Mouse (Mus musculus) layer of hippocampus, adult 2 months (tissue): Measurements from ENCODE around the gene Chd4. TPM values are rescaled to one million over a fixed set of nuclear protein-coding genes. Genes with fewer than 3 reads are reported as not detected.

Source experiments
- DNase-seq, 2 experiments: peaks; one replicate each; pipeline ENCODE4 v3.0.0; 2022; ENCODE audit warnings: low spot score in 2 of 2
- H3K27ac ChIP-seq: fragments of 200-600 bp; 2 replicates; pipeline ENCODE4 v1.8.1; 2022
- H3K4me3 ChIP-seq: fragments of 200-600 bp; 2 replicates; pipeline ENCODE4 v1.8.1; 2022; ENCODE audit warnings: mild to moderate bottlenecking
- CTCF ChIP-seq: fragments of 200-600 bp; conservative IDR thresholded peaks from 2 replicates; pipeline ENCODE4 v1.8.1; 2022; ENCODE audit warnings: antibody characterized with exemption, mild to moderate bottlenecking, moderate library complexity
- total RNA-seq, 2 experiments: library from RNA; stranded (reverse); gene quantifications; 2 replicates each; pipeline ENCODE4 v1.2.3; 2021

The Chd4 gene
- total RNA-seq, 2 experiments from 2014 or later: 176 to 185 TPM

GRCm38 (mm10) chr6:125081797-125082560, 13.8 kb upstream of the Chd4 start:
- TF ChIP-seq CTCF: peak; percentile 90
- Histone ChIP-seq H3K4me3 (peak overlapping the region; percentile 47), H3K27ac (peak overlapping the region; percentile 74)
- peak; percentile 78 to 85 for DNase-seq

GRCm38 (mm10) chr6:125082801-125083386, 12.9 kb upstream of the Chd4 start:
- Histone ChIP-seq H3K4me3 (no peak overlapping the region), H3K27ac (peak overlapping the region; percentile 74; the same call in 1 of the 2 replicates)
- no peak for TF ChIP-seq CTCF
- no peak for DNase-seq

GRCm38 (mm10) chr6:125084424-125084823, 11.4 kb upstream of the Chd4 start:
- peak; percentile 66 to 68 for DNase-seq
- peak overlapping the region; percentile 36; the same call in 1 of the 2 replicates for H3K27ac ChIP-seq
- TF ChIP-seq CTCF: peak; percentile 92
- no peak overlapping the region for H3K4me3 ChIP-seq

- Histone ChIP-seq H3K27ac (peak overlapping the region; percentile 100), H3K4me3 (no peak overlapping the region)
- DNase-seq: no peak
- no peak for TF ChIP-seq CTCF
Measured at GRCm38 (mm10) chr6:125087937-125088336, 7.8 kb upstream of the Chd4 start.

- Histone ChIP-seq H3K27ac (peak overlapping the region; percentile 100), H3K4me3 (peak overlapping the region; percentile 23; the same call in 1 of the 2 replicates)
- DNase-seq: peak; percentile 65 to 81
- 0 out of 2 replicates have a peak, but pooled peaks have one; percentile 14 for TF ChIP-seq CTCF
Measured at GRCm38 (mm10) chr6:125088561-125089321, 7.0 kb upstream of the Chd4 start.

GRCm38 (mm10) chr6:125089521-125090321, 6.1 kb upstream of the Chd4 start:
- Histone ChIP-seq H3K4me3 (peak overlapping the region; percentile 54), H3K27ac (peak overlapping the region; percentile 100)
- no peak for TF ChIP-seq CTCF
- peak; percentile 85 to 91 for DNase-seq

- Histone ChIP-seq H3K27ac (peak overlapping the region; percentile 100), H3K4me3 (peak overlapping the region; percentile 54)
- no peak for TF ChIP-seq CTCF
- no peak for DNase-seq
Measured at GRCm38 (mm10) chr6:125090341-125091085, 5.3 kb upstream of the Chd4 start.

- no peak for DNase-seq
- no peak for TF ChIP-seq CTCF
- H3K27ac ChIP-seq: peak overlapping the region; percentile 39; the same call in 1 of the 2 replicates
- no peak overlapping the region for H3K4me3 ChIP-seq
Measured at GRCm38 (mm10) chr6:125092372-125092771, 3.4 kb upstream of the Chd4 start.

GRCm38 (mm10) chr6:125094843-125095242, 938 bp upstream of the Chd4 start:
- Histone ChIP-seq H3K27ac (peak overlapping the region; percentile 98), H3K4me3 (no peak overlapping the region)
- no peak for TF ChIP-seq CTCF
- no peak for DNase-seq

GRCm38 (mm10) chr6:125096279-125096596, 457 bp downstream of the Chd4 start:
- TF ChIP-seq CTCF: no peak
- DNase-seq: no peak

GRCm38 (mm10) chr6:125096597-125097345, 990 bp downstream of the Chd4 start:
- peak overlapping the region; percentile 85 for H3K4me3 ChIP-seq
- TF ChIP-seq CTCF: no peak
- peak overlapping the region; percentile 98 for H3K27ac ChIP-seq
- peak in 1 of 2 experiments; percentile 46 for DNase-seq

More at GRCm38 (mm10) chr6:125096279-125096596, 457 bp downstream of the Chd4 start:
- Histone ChIP-seq H3K27ac (peak overlapping the region; percentile 98), H3K4me3 (peak overlapping the region; percentile 85)
